Mouse (Mus musculus): ENCODE results near the gene Cdc26.

- no peak for TF ChIP-seq CTCF (IDR thresholded peaks at IDR 0.05; ENCODE audit: borderline replicate concordance, insufficient read depth, low read depth, low read length)
- TF ChIP-seq POLR2A (IDR thresholded peaks at IDR 0.05; ENCODE audit: borderline replicate concordance, insufficient read depth, low read length), result no peak
These were observed 32.3 kb downstream of the Cdc26 start for GRCm38 (mm10) chr4:62376123-62376522.

All from cerebellum, adult 2 months (tissue).